Comparison of ENCODE assay signal across 11 mouse cellular contexts in the genomic region with DNA sequence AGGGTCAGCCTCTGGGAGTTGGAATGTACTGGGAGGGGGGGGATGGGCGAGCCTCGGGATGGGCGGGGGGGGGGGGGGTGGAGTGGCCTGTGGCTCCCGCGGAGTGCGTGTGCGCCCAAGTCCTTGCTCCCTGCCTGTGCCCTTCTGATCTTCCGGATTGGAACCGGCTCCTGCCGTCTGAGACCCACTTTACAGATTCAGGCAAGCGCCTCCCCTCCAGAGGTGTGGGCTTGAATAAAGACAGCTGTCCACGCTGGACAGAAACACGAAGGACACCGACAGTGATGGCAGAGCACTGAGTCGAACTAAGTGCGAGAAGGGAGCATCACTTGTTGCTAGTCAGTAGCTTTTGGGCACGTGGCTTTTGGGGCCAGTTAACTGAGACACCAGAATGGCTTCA.
DNase-seq lines count a peak whose midpoint lies in the region; ATAC-seq and TF ChIP-seq lines count a peak whose summit lies in the region.
"Had no signal": no experiment of that assay in that cellular context is flagged by ENCODE, and none has a peak within 500 bp of the region (broad histone marks: within the 10 kb centered on the region; RNA-seq: fewer than 3 reads in every experiment).

No protein-coding gene starts in this region.

- no peaks in the 10 kb centered on the region for H3K36me3 ChIP-seq in heart, postnatal 0 days (replicated peaks; ENCODE audit: control insufficient read depth, insufficient read depth, low read length)
- no peaks in the 10 kb centered on the region for H3K36me3 ChIP-seq in embryonic facial prominence, embryonic 15.5 days
- no peaks in the 10 kb centered on the region for H3K36me3 ChIP-seq in limb, embryonic 10.5 days
- H3K36me3 ChIP-seq in midbrain, embryonic 15.5 days (replicated peaks): no peaks in the 10 kb centered on the region

- no peak overlapping the region for H3K4me3 ChIP-seq in heart, postnatal 0 days (ENCODE audit: low read depth, low read length)
- no peak overlapping the region for H3K4me3 ChIP-seq in embryonic facial prominence, embryonic 15.5 days (replicated peaks)
- H3K4me3 ChIP-seq in limb, embryonic 10.5 days: peak overlapping the region; percentile 50
- H3K4me3 ChIP-seq in midbrain, embryonic 15.5 days: no peak overlapping the region

- no peak for TF ChIP-seq EP300 in heart, postnatal 0 days (IDR thresholded peaks at IDR 0.05; ENCODE audit: low read depth)

- no peaks in the 10 kb centered on the region for H3K9me3 ChIP-seq in heart, postnatal 0 days (replicated peaks; ENCODE audit: control insufficient read depth, low read length)
- H3K9me3 ChIP-seq in embryonic facial prominence, embryonic 15.5 days (replicated peaks): no peaks in the 10 kb centered on the region; the same call in 1 of the 2 replicates
- no peaks in the 10 kb centered on the region for H3K9me3 ChIP-seq in limb, embryonic 10.5 days (replicated peaks)
- H3K9me3 ChIP-seq in midbrain, embryonic 15.5 days: no peaks in the 10 kb centered on the region

- peaks cover 30% of the 10 kb centered on the region for H3K27me3 ChIP-seq in heart, postnatal 0 days (ENCODE audit: control insufficient read depth, insufficient read depth, low read length)
- peaks cover 42% of the 10 kb centered on the region for H3K27me3 ChIP-seq in embryonic facial prominence, embryonic 15.5 days
- peaks cover 50% of the 10 kb centered on the region for H3K27me3 ChIP-seq in limb, embryonic 10.5 days (ENCODE audit: low read depth, poor library complexity, severe bottlenecking)
- H3K27me3 ChIP-seq in midbrain, embryonic 15.5 days (replicated peaks): peaks cover 36% of the 10 kb centered on the region

- H3K4me2 ChIP-seq in heart, postnatal 0 days (ENCODE audit: low read depth, low read length): peak overlapping the region; percentile 43; the same call in 1 of the 2 replicates
- H3K4me2 ChIP-seq in embryonic facial prominence, embryonic 15.5 days (replicated peaks): 0 out of 2 replicates have a peak overlapping the region, but pooled peaks have one; percentile 28
- peak overlapping the region; percentile 41 for H3K4me2 ChIP-seq in midbrain, embryonic 15.5 days

- no peak overlapping the region for H3K27ac ChIP-seq in heart, postnatal 0 days (ENCODE audit: low read depth)
- H3K27ac ChIP-seq in embryonic facial prominence, embryonic 15.5 days (replicated peaks): no peak overlapping the region
- no peak overlapping the region for H3K27ac ChIP-seq in limb, embryonic 10.5 days
- H3K27ac ChIP-seq in midbrain, embryonic 15.5 days: no peak overlapping the region
- H3K27ac ChIP-seq: macrophage had no signal

- no peak for DNase-seq in heart, postnatal 0 days (ENCODE audit: low spot score)
- DNase-seq in heart, adult 18-20 months: no peak
- DNase-seq in limb, embryonic 10.5 days (ENCODE audit: low spot score): no peak
- no peak for DNase-seq in cerebellum, postnatal 10 days
- no peak for DNase-seq in testis, postnatal 10 days (ENCODE audit: low spot score)
- DNase-seq: cerebellum, adult 11-12 months; kidney, adult 18-20 months had no signal

- ATAC-seq in heart, postnatal 0 days (ENCODE audit: insufficient read depth, low read depth): no peak
- no peak for ATAC-seq in embryonic facial prominence, embryonic 15.5 days (ENCODE audit: insufficient number of reproducible peaks, low FRiP score, low TSS enrichment, low read depth)
- no peak for ATAC-seq in midbrain, embryonic 15.5 days (replicated peaks)
- no peak for ATAC-seq in activated CD4-positive, CD25-positive, alpha-beta regulatory T cell, adult 4 months

- TF ChIP-seq CTCF in heart, postnatal 0 days (IDR thresholded peaks at IDR 0.05; ENCODE audit: low read depth): no peak

- no peak overlapping the region for H3K9ac ChIP-seq in heart, postnatal 0 days (replicated peaks; ENCODE audit: low read depth, low read length)
- no peak overlapping the region for H3K9ac ChIP-seq in embryonic facial prominence, embryonic 15.5 days
- no peak overlapping the region for H3K9ac ChIP-seq in midbrain, embryonic 15.5 days

- WGBS in heart, postnatal 0 days: 15% methylated on average over 13 of the region's 17 CpGs
- WGBS in embryonic facial prominence, embryonic 15.5 days: 7% methylated on average over 17 of the region's 17 CpGs
- WGBS in limb, embryonic 10.5 days: 3% methylated on average over 16 of the region's 17 CpGs
- 4% methylated on average over 17 of the region's 17 CpGs for WGBS in midbrain, embryonic 15.5 days

- H3K4me1 ChIP-seq in heart, postnatal 0 days (ENCODE audit: control insufficient read depth, insufficient read depth): no peaks in the 10 kb centered on the region
- 0 out of 2 replicates have a peak, but pooled peaks cover 7% of the 10 kb centered on the region for H3K4me1 ChIP-seq in embryonic facial prominence, embryonic 15.5 days
- peaks cover 19% of the 10 kb centered on the region for H3K4me1 ChIP-seq in limb, embryonic 10.5 days
- peaks cover 6% of the 10 kb centered on the region; the same call in 1 of the 2 replicates for H3K4me1 ChIP-seq in midbrain, embryonic 15.5 days
